18 mouse cellular contexts compared by ENCODE assay signal in genomic region chr11:6738163-6738562, GRCm38 (mm10).
"Had no signal": no experiment of that assay in that cellular context is flagged by ENCODE, and none has a peak within 500 bp of the region (broad histone marks: within the 10 kb centered on the region; RNA-seq: fewer than 3 reads in every experiment).

No protein-coding gene starts in this region.

- H3K36me3 ChIP-seq: limb, embryonic 12.5 days; limb, embryonic 15.5 days; neural tube, embryonic 13.5 days had no signal

- H3K9ac ChIP-seq: limb, embryonic 12.5 days; limb, embryonic 15.5 days; liver, embryonic 14.5 days; liver, postnatal 0 days; lung, embryonic 14.5 days; neural tube, embryonic 13.5 days had no signal

- H3K4me2 ChIP-seq: limb, embryonic 12.5 days; limb, embryonic 15.5 days; liver, embryonic 11.5 days; lung, embryonic 14.5 days; neural tube, embryonic 13.5 days had no signal

- H3K9me3 ChIP-seq: limb, embryonic 12.5 days; limb, embryonic 15.5 days; neural tube, embryonic 13.5 days had no signal

- H3K27me3 ChIP-seq: limb, embryonic 12.5 days; limb, embryonic 15.5 days; neural tube, embryonic 13.5 days had no signal

- DNase-seq: kidney, adult 18-20 months; kidney, adult 9 months; kidney, postnatal 14 days; kidney, postnatal 4 days; left cerebral cortex, postnatal 4 days; liver, postnatal 0 days; lung, embryonic 14.5 days; thymus, adult 2 months; thymus, postnatal 14 days; thymus, postnatal 4 days had no signal

- H3K27ac ChIP-seq: limb, embryonic 12.5 days; limb, embryonic 15.5 days; liver, embryonic 14.5 days; macrophage; neural tube, embryonic 13.5 days had no signal

- H3K4me1 ChIP-seq: limb, embryonic 12.5 days; limb, embryonic 15.5 days; neural tube, embryonic 13.5 days had no signal

- H3K4me3 ChIP-seq: limb, embryonic 12.5 days; limb, embryonic 15.5 days; myocyte; neural tube, embryonic 13.5 days had no signal

- ATAC-seq: liver, postnatal 0 days; lung, postnatal 0 days had no signal
